Comparison of ENCODE assay signal across 8 mouse cellular contexts in the genomic region with DNA sequence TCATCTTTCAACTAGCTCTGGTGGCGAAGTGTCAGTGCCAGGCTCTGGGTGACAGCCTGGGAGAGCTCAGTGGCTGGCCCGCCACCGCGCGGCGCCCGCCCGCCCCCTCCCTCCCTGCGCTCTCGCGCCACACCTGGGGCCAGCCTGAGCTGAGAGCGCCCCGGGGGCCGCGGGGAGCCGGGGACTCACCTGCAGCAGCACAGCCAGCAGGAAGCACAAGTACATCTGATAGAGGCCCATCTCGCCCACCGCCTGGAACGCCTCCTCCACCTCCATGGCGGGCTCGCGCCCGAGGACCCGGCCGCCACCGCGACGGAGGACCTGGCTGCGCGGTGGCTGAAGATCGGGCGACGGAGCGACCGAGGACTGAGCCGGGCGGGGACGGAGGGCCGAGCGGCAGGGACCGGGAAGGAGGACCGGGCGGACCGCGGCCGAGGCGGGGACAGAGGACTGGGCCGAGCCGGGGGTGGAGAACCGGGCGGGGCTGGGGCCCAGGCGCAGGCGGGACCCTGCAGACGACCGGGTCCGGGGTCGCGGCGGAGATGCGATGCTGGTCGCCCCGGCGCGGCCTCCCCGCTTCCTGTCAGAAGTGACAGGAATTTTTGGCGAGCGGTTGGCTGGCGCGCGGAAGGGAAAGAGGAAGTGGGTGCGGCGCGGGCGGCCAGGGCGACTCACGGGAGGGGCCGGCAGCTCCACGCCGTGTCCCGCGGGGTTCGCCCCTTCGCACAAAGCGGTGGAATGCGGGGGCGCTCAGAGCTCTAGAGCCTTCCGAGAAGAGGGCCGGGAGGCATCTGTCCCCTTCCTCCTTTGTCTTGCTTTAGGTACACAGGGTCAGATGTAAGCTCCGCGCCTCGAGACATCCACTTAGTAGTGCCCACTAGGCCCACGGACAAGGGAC. TPM values are rescaled to one million over a fixed set of nuclear protein-coding genes. Genes with fewer than 3 reads are reported as not detected.
DNase-seq lines count a peak whose midpoint lies in the region; ATAC-seq lines count a peak whose summit lies in the region.

TSS of gene Slc22a15 (minus strand) at position 611 of the 898 bp plus-strand sequence.

- intact Hi-C loops in left cerebral cortex, postnatal 10 days (cut with DNase I) = no loop called here

- H3K4me2 ChIP-seq in hindbrain, embryonic 14.5 days (replicated peaks) = peak within 1 kb of the TSS; percentile 76

- under 1% methylated on average over 76 of the region's 92 CpGs for WGBS in hindbrain, embryonic 14.5 days

- H3K4me1 ChIP-seq in hindbrain, embryonic 14.5 days (replicated peaks; ENCODE audit: control insufficient read depth, insufficient read depth, low read length) = peaks cover 31% of the 10 kb centered on the region

- peak; percentile 85 for ATAC-seq in hindbrain, embryonic 14.5 days (ENCODE audit: low FRiP score)
- peak; percentile 87 for ATAC-seq in megakaryocyte progenitor cell, adult 5-6 weeks (replicated peaks; ENCODE audit: poor library complexity)

- no peaks in the 10 kb centered on the region for H3K9me3 ChIP-seq in hindbrain, embryonic 14.5 days (ENCODE audit: control insufficient read depth, low read length)

- H3K36me3 ChIP-seq in hindbrain, embryonic 14.5 days (replicated peaks; ENCODE audit: control insufficient read depth, insufficient read depth) = no peaks in the 10 kb centered on the region

- no peaks in the 10 kb centered on the region for H3K27me3 ChIP-seq in hindbrain, embryonic 14.5 days (ENCODE audit: control insufficient read depth, insufficient read depth, low read length)

- H3K4me3 ChIP-seq in hindbrain, embryonic 14.5 days (replicated peaks; ENCODE audit: low read length) = peak within 1 kb of the TSS; percentile 83

- H3K27ac ChIP-seq in hindbrain, embryonic 14.5 days = peak within 1 kb of the TSS; percentile 96

- peak; percentile 83 for DNase-seq in Muller cell, postnatal 12 days (ENCODE audit: inconsistent ontology term)
- peak; percentile 78 for DNase-seq in cerebellum, adult 9-11 months
- peak; percentile 38 to 52 for DNase-seq in frontal cortex, postnatal 36 days (ENCODE audit: low spot score in 2 of 2)
- DNase-seq in hindbrain, embryonic 14.5 days (ENCODE audit: low spot score) = peak; percentile 60
- DNase-seq in left cerebral cortex, postnatal 10 days (ENCODE audit: extremely low spot score in 1 of 2, low spot score in 2 of 2) = peak; percentile 30 to 84
- peak; percentile 63 to 66 for DNase-seq in right cerebral cortex, postnatal 10 days (ENCODE audit: low spot score in 2 of 2)
- DNase-seq in urinary bladder, postnatal 36 days (ENCODE audit: low spot score in 2 of 2) = peak; percentile 60 to 67

- H3K9ac ChIP-seq in hindbrain, embryonic 14.5 days = peak within 1 kb of the TSS; percentile 100

RNA-seq across cellular contexts. Expression of gene Slc22a15, which starts in this region (rescaled TPM):
- 6.1 and 6.4 TPM in 2 replicates for polyA plus RNA-seq in hindbrain, embryonic 14.5 days (2014; fragmentation: Nextera tagmentation; extraction: Ambion mirVana)
- 10 to 100 TPM; 12.1 to 12.6 TPM for total RNA-seq in left cerebral cortex, postnatal 10 days (2021)
- 9.5 and 12.9 TPM in 2 replicates for total RNA-seq in megakaryocyte progenitor cell, adult 5-6 weeks (2015)
- 5.4 and 7.4 TPM in 2 replicates for total RNA-seq in megakaryocyte progenitor cell, adult 5-6 weeks (2017)

Comparison
In these comparisons a context has a peak if more than half of its experiments do, and no peak if none do; other contexts are left out.
1. Peak in every context shown above with its lines: DNase-seq, ATAC-seq, H3K4me3 ChIP-seq and H3K27ac ChIP-seq.